Mouse (Mus musculus): ENCODE results near the gene Catip.

- TF ChIP-seq GATA1 (IDR thresholded peaks at IDR 0.05; ENCODE audit: borderline replicate concordance, low read length) (no peak), CTCF (IDR thresholded peaks at IDR 0.05; ENCODE audit: low read depth, low read length) (no peak), TAL1 (conservative IDR thresholded peaks at IDR 0.05; ENCODE audit: low read depth, low read length) (no peak), POLR2AphosphoS5 (IDR thresholded peaks at IDR 0.05; ENCODE audit: insufficient replicate concordance, low read depth, low read length) (no peak)
Measured at GRCm38 (mm10) chr1:74332241-74332763, 29.6 kb upstream of the Catip start.

Data from G1E (cell line).